Mouse (Mus musculus) cerebellum, postnatal 14 days (tissue): ENCODE measurements at regions not wholly inside any gene's neighbourhood (a gene's known extent, or its start where the extent isn't known, plus 50 kb on each side); places are given as distances from the start of the nearest gene placed in this dataset.

Experiments used
- DNase-seq, 2 experiments: peaks; one replicate each; pipeline ENCODE4 v3.0.0; 2021; ENCODE audit warnings: mixed read lengths in 2 of 2

GRCm38 (mm10) chrX:145848937-145849783 lies 344.2 kb upstream of the Amot start:
- peak; percentile 70 to 81 for DNase-seq

GRCm38 (mm10) chrX:145833106-145833505 lies 328.1 kb upstream of the Amot start:
- no peak for DNase-seq

GRCm38 (mm10) chrX:145812995-145813394 lies 308.0 kb upstream of the Amot start:
- DNase-seq: no peak
